Mouse (Mus musculus) erythroblast, adult 5-6 weeks (primary cell): Measurements from ENCODE around the gene Miga1. TPM values are rescaled to one million over a fixed set of nuclear protein-coding genes. Genes with fewer than 3 reads are reported as not detected.
A peak's percentile ranks its signal among the peaks of the same experiment; 100 is the strongest.

Experiments used
- ATAC-seq: replicated peaks from 2 replicates; pipeline ENCODE4 v1.8.0; 2016; ENCODE audit warnings: moderate number of reproducible peaks, mild to moderate bottlenecking, moderate TSS enrichment, inconsistent platforms; ENCODE audit not compliant: poor library complexity, low FRiP score, severe bottlenecking
- total RNA-seq, 2 experiments: library from RNA; stranded (forward) in 1 of 2; stranded (reverse) in 1 of 2; fragments of 150-400 nt in 1 of 2; fragments of 200-764, 138-1000 nt in 1 of 2; gene quantifications; 2 replicates each; pipeline versions ENCODE4 v1.2.3 to v1.2.4; 2015 to 2017; ENCODE audit warnings: low replicate concordance in 2 of 2

Gene Miga1
- total RNA-seq (2015; ENCODE audit: low replicate concordance) (3.3 and 5.0 TPM in 2 replicates), total RNA-seq (2017; ENCODE audit: low replicate concordance) (2.1 and 6.3 TPM in 2 replicates)

- ATAC-seq, result peak; percentile 56; the same call in 1 of the 2 replicates
Measured at GRCm38 (mm10) chr3:152339862-152340557, at the start of gene Miga1. Miga1 (minus strand) TSS chr3:152340407.

- no peak for ATAC-seq
Measured at GRCm38 (mm10) chr3:152384106-152384505, 43.9 kb upstream of the Miga1 start.

- no peak for ATAC-seq
Measured at GRCm38 (mm10) chr3:152376063-152376462, 35.9 kb upstream of the Miga1 start.

GRCm38 (mm10) chr3:152364181-152364580 is 24.0 kb upstream of the Miga1 start:
- no peak for ATAC-seq

- no peak for ATAC-seq
Measured at GRCm38 (mm10) chr3:152359151-152359550, 18.9 kb upstream of the Miga1 start.

GRCm38 (mm10) chr3:152356751-152357150 is 16.5 kb upstream of the Miga1 start:
- ATAC-seq, result no peak

- ATAC-seq, result peak; percentile 97
Measured at GRCm38 (mm10) chr3:152355361-152355760, 15.2 kb upstream of the Miga1 start.

- no peak for ATAC-seq
Measured at GRCm38 (mm10) chr3:152353434-152354177, 13.4 kb upstream of the Miga1 start.

- ATAC-seq, result no peak
Measured at GRCm38 (mm10) chr3:152352289-152352688, 12.1 kb upstream of the Miga1 start.

- ATAC-seq, result no peak
Measured at GRCm38 (mm10) chr3:152350966-152351365, 10.8 kb upstream of the Miga1 start.

- ATAC-seq, result no peak
Measured at GRCm38 (mm10) chr3:152350431-152350830, 10.2 kb upstream of the Miga1 start.

DNA sequence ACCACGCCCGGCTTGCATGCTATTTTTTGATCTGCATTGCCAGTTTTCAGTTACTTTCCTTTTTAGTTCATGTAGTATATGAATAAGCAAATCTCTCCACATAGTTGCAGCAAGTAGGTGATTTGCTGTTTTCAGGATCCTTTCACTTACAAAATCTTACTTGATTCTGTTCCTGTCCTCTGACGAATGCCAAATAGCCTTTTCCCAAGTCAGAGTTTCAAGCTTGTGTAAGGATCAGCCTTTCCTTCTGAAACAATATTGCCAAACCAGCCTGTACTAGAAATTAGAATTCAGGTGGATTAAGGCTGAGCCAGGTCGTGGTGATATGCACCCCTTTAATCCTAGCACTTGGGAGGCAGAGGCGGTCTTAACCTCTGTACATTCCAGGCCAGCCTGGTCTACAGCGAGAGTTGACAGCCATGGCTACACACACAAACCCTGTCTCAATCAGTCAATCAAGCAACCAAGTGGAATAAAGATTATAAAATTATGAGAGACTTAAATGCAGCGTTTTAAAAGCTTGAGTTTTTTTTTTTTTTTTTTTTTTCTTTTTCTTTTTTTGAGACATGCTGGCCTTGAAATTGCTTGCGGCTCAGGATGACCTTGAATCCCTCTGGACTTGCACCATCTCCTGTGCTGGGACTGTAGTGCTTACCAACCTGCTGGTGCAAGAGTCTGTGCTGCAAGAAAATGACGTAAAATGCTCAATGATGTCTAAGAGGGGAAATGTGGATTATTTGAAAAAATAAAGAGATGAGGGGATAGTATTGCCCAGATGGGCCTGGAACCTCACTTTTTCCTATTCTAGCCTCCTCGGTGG is 8.0 kb upstream of the Miga1 start:
- no peak for ATAC-seq

DNA sequence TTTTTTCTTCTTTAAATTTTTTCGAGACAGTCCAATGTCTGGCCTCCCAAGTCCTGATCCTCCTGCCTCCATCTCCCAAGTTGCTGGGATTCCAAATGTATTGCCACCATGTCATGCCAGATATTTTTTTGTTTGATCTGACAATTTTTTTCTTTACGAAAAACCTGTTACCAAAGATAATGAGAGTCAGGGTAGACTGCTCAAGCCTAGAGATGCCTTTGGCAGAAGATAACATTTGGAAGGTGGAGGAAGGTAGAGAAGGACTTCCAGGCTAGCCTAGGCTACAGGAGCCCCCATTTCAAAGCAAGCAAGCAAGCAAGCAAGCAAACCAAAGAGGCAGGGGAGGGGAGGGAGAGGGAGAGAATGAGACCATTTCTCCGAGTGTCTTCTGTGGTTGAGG is 7.0 kb upstream of the Miga1 start:
- peak; percentile 40 for ATAC-seq

DNA sequence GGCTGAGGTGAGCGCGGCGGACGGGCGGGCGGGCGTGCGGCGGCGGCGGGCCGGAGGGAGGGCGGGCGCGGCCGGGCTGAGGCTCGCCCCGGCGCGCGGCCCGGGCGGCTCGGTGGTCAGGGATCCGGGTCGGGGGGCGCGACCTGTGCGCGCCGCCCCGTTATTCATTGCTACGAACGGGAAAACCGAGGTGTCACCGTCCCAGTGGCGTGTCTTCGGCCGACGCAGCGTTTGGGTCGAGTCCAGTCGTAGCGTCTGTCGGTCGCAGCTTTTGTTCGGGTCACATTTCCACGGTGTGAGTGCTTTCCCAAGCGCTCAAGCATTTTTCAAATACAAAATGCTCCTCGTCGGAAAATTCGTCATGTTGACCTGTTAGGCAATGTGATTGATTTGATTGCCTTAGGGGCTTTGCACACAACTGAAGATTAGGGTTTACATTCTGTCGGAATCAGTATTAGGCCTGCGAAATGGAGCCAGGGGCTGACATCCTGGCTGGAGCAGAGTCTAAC is 6.5 kb upstream of the Miga1 start:
- peak; percentile 44 for ATAC-seq

DNA sequence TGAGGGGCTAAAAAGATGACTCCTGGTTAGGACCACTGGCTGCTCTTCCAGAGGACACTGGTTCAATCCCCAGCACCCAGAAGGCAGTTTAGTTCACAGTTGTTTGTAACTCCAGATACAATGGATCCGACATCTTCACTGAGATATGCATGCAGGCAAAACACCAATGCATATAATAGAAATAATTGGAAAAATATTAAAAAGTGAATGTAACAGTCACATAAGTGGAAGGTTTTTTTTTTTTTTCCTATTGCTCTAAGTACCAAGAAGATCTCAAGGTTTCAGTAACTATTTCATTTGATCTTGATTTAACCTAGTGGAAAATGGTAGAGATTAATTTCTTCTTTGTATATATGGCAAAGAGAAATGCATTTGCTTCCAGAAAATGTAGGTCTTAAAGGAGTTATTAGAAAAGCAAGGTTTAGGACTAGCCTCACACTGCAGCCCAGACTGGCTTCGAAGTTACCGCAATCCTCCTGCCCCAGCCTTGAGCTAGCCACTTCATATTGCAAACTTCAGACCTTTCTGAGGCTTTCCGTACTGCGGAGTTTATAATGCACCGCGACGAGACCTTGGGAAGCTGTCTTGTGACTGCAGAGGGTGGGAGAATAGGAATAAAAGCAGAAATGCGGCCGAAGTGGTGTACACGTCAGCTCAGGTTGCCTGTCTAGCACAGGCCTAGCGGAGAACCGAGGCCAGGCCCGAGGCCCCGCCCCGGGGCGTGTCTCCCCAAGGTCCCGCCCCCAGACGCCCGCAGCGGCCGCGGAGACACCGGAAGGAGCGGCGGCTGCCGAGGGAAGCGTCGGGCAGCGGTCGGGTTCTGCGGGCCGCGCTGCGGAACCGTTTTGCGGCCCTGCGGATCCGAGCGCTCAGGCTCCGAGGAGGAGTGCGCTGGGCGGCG is 5.8 kb upstream of the Miga1 start, which contains the start of gene Usp33:
Gene Usp33, plus strand, starts transcription at position 747 of the 901 bp plus-strand sequence.
- peak; percentile 89 for ATAC-seq

DNA sequence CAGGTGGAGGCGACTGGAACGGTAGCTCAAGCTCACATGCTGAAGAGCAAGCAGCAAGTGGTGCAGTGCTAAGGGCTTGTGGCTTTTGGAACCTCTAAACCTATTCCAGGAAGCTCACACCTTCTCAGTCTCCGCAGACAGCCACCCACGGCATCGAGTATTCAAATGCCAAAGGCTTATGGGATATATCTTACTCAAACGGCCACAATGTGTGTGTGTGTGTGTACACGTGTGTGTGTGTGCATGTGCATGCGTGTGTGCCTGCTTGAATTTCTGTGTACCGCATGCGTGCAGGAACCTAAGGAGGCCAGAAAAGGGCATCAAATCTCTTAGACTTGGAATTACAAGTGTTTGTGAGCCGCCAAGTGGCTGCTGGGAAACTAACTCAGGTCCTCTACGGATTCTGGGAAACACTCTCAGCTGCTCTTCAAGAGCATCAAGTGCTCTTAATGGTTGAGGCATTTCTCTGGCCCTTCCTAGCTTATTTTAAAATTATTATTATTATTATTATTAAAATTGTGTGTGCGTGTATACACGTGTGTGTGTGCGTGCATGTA is 2.8 kb upstream of the Miga1 start:
- ATAC-seq, result no peak

- ATAC-seq, result no peak
Measured at GRCm38 (mm10) chr3:152336085-152336484, 4.1 kb downstream of the Miga1 start.

DNA sequence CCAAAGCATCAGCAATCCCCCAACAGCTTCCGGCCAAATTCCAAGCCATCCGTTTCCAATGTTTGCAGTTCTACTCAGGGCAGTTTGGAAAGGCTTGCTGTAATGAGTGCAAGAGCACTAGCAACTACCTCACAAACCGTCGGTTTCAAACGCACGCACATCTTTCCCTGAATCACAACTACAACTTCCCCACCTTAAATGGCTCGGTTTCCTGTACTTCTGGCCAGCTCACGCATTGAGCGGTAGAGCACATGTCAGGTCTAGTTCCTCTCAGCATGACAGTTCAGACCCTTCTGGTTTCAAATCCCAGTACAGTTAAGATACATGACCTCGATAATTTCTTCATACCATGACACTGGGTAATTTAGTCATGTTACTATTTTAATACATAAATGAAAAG is 6.6 kb downstream of the Miga1 start:
- ATAC-seq, result no peak; the same call in 1 of the 2 replicates
